Mouse (Mus musculus): ENCODE data around the gene Itgb7. TPM values are rescaled to one million over a fixed set of nuclear protein-coding genes. Genes with fewer than 3 reads are reported as not detected.

Itgb7 gene
- 1.1 and 2.0 TPM in 2 replicates for polyA plus RNA-seq (2015; fragmentation: Nextera tagmentation; extraction: Ambion mirVana)

- Histone ChIP-seq H3K4me3 (ENCODE audit: low read length) (no peak within 1 kb of the TSS), H3K27ac (ENCODE audit: low read depth, low read length) (no peak within 1 kb of the TSS), H3K27me3 (replicated peaks; ENCODE audit: control insufficient read depth, insufficient read depth, low read length) (no peaks in the 10 kb centered on the region), H3K4me2 (ENCODE audit: low read length) (no peak within 1 kb of the TSS), H3K36me3 (ENCODE audit: control insufficient read depth, insufficient read depth, low read length) (no peaks in the 10 kb centered on the region), H3K9ac (ENCODE audit: low read depth, low read length) (no peak within 1 kb of the TSS), H3K9me3 (ENCODE audit: control insufficient read depth, low read length) (no peaks in the 10 kb centered on the region), H3K4me1 (ENCODE audit: control insufficient read depth, insufficient read depth, low read depth, low read length) (no peaks in the 10 kb centered on the region)
- ATAC-seq = no peak
- WGBS = 59% methylated on average over 6 of the region's 6 CpGs
Observed at GRCm38 (mm10) chr15:102231748-102232147, at the start of gene Itgb7. Gene Itgb7 (minus strand): TSS chr15:102231944.

GRCm38 (mm10) chr15:102280623-102281022 is 48.9 kb upstream of the Itgb7 start:
- 94% methylated on average over 19 of the region's 19 CpGs for WGBS
- H3K4me1 ChIP-seq (ENCODE audit: control insufficient read depth, insufficient read depth, low read depth, low read length) = peaks cover 14% of the 10 kb centered on the region
- peak overlapping the region; percentile 96 for H3K4me3 ChIP-seq (ENCODE audit: low read length)
- H3K27me3 ChIP-seq (replicated peaks; ENCODE audit: control insufficient read depth, insufficient read depth, low read length) = no peaks in the 10 kb centered on the region
- peak overlapping the region; percentile 97 for H3K4me2 ChIP-seq (ENCODE audit: low read length)
- peaks cover 13% of the 10 kb centered on the region for H3K36me3 ChIP-seq (ENCODE audit: control insufficient read depth, insufficient read depth, low read length)
- no peak overlapping the region for H3K27ac ChIP-seq (ENCODE audit: low read depth, low read length)
- H3K9ac ChIP-seq (ENCODE audit: low read depth, low read length) = no peak overlapping the region; the same call in 1 of the 2 replicates
- no peak for ATAC-seq
- no peaks in the 10 kb centered on the region for H3K9me3 ChIP-seq (ENCODE audit: control insufficient read depth, low read length)

- Histone ChIP-seq H3K4me3 (ENCODE audit: low read length) (peak overlapping the region; percentile 96), H3K9me3 (ENCODE audit: control insufficient read depth, low read length) (no peaks in the 10 kb centered on the region), H3K36me3 (ENCODE audit: control insufficient read depth, insufficient read depth, low read length) (peaks cover 13% of the 10 kb centered on the region), H3K9ac (ENCODE audit: low read depth, low read length) (peak overlapping the region; percentile 85), H3K4me1 (ENCODE audit: control insufficient read depth, insufficient read depth, low read depth, low read length) (peaks cover 14% of the 10 kb centered on the region), H3K27ac (ENCODE audit: low read depth, low read length) (peak overlapping the region; percentile 92), H3K4me2 (ENCODE audit: low read length) (peak overlapping the region; percentile 97), H3K27me3 (replicated peaks; ENCODE audit: control insufficient read depth, insufficient read depth, low read length) (no peaks in the 10 kb centered on the region)
- WGBS = 31% methylated on average over 13 of the region's 13 CpGs
- peak; percentile 48 for ATAC-seq
Observed at GRCm38 (mm10) chr15:102279783-102280520, 48.2 kb upstream of the Itgb7 start.

DNA sequence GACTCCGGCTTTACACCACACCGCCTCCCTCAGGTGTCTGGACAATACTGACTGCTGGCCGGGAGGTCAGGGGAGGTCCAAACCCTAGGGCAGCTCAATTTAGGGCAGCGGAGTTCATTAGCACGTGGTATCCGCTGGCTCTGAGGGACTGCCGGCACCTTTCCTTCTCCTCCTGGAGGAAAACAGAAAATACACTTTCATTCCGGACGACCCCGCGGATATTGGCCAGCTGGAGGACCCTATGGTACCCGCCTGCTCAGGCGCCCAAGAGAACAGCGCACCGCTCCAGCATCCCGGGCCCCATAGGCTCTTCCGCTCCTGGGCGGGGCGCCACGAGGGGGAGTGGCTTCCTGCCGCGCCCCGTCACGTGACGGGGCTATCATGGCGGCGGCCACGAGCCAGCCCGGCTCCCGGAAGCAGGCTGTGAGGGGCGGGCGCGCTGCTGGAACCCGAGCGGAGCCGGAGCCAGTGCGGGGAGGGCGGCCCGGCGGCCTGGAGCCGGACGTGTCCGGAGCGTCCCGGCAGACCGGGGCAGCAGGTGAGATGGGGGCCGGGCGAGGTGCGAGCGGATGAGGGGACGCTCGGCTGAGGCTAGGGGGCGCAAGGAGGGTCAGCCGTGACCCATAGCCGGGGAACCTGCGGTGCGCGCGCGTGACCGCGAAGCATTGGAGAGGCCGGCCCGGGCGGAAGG is 47.5 kb upstream of the Itgb7 start, which contains the start of gene Mfsd5:
TSS of gene Mfsd5 (plus strand) at position 363 of the 691 bp plus-strand sequence.
- Histone ChIP-seq H3K9ac (ENCODE audit: low read depth, low read length) (peak within 1 kb of the TSS; percentile 85), H3K9me3 (ENCODE audit: control insufficient read depth, low read length) (no peaks in the 10 kb centered on the region), H3K27me3 (replicated peaks; ENCODE audit: control insufficient read depth, insufficient read depth, low read length) (no peaks in the 10 kb centered on the region), H3K36me3 (ENCODE audit: control insufficient read depth, insufficient read depth, low read length) (peaks cover 13% of the 10 kb centered on the region), H3K27ac (ENCODE audit: low read depth, low read length) (peak within 1 kb of the TSS; percentile 92), H3K4me1 (ENCODE audit: control insufficient read depth, insufficient read depth, low read depth, low read length) (peaks cover 14% of the 10 kb centered on the region), H3K4me2 (ENCODE audit: low read length) (peak within 1 kb of the TSS; percentile 97), H3K4me3 (ENCODE audit: low read length) (peak within 1 kb of the TSS; percentile 96)
- peak; percentile 94 for ATAC-seq
- under 1% methylated on average over 59 of the region's 65 CpGs for WGBS

- 34% methylated on average over 7 of the region's 7 CpGs for WGBS
- no peaks in the 10 kb centered on the region for H3K9me3 ChIP-seq (ENCODE audit: control insufficient read depth, low read length)
- peak overlapping the region; percentile 97 for H3K4me2 ChIP-seq (ENCODE audit: low read length)
- peak overlapping the region; percentile 85 for H3K9ac ChIP-seq (ENCODE audit: low read depth, low read length)
- H3K27ac ChIP-seq (ENCODE audit: low read depth, low read length) = peak overlapping the region; percentile 92
- H3K27me3 ChIP-seq (replicated peaks; ENCODE audit: control insufficient read depth, insufficient read depth, low read length) = no peaks in the 10 kb centered on the region
- peaks cover 14% of the 10 kb centered on the region for H3K4me1 ChIP-seq (ENCODE audit: control insufficient read depth, insufficient read depth, low read depth, low read length)
- H3K4me3 ChIP-seq (ENCODE audit: low read length) = peak overlapping the region; percentile 96
- peaks cover 13% of the 10 kb centered on the region for H3K36me3 ChIP-seq (ENCODE audit: control insufficient read depth, insufficient read depth, low read length)
- ATAC-seq = no peak
Observed at GRCm38 (mm10) chr15:102278726-102279091, 47.0 kb upstream of the Itgb7 start.

GRCm38 (mm10) chr15:102273982-102274716 is 42.4 kb upstream of the Itgb7 start:
- ATAC-seq = no peak
- no peak overlapping the region for H3K27ac ChIP-seq (ENCODE audit: low read depth, low read length)
- H3K4me2 ChIP-seq (ENCODE audit: low read length) = no peak overlapping the region
- peaks cover 4% of the 10 kb centered on the region; the same call in 1 of the 2 replicates for H3K4me1 ChIP-seq (ENCODE audit: control insufficient read depth, insufficient read depth, low read depth, low read length)
- WGBS = 70% methylated on average over 6 of the region's 6 CpGs
- peaks cover 12% of the 10 kb centered on the region for H3K27me3 ChIP-seq (replicated peaks; ENCODE audit: control insufficient read depth, insufficient read depth, low read length)
- no peaks in the 10 kb centered on the region for H3K9me3 ChIP-seq (ENCODE audit: control insufficient read depth, low read length)
- no peaks in the 10 kb centered on the region for H3K36me3 ChIP-seq (ENCODE audit: control insufficient read depth, insufficient read depth, low read length)
- H3K4me3 ChIP-seq (ENCODE audit: low read length) = no peak overlapping the region
- no peak overlapping the region for H3K9ac ChIP-seq (ENCODE audit: low read depth, low read length)

DNA sequence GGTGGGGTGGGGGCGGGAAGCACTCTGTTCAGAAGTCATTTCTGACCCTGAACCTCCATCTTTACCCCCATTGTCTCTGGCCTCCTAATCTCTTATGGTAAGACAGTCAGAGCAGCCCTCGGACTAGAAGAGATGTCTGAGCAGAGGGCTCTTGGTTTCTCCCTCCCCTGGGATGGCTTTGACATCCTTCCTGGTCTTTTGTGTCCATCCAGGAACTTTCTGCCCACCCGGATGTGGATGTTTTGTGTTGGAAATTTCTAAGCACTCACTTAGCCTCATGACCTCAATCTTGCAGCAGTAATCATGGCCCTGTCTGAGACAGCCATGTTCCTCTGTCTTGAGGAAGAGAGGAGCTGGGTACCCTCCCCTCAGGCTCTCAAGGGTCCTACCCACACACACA is 39.7 kb upstream of the Itgb7 start:
- Histone ChIP-seq H3K27me3 (replicated peaks; ENCODE audit: control insufficient read depth, insufficient read depth, low read length) (peaks cover 12% of the 10 kb centered on the region), H3K9ac (ENCODE audit: low read depth, low read length) (no peak overlapping the region), H3K36me3 (ENCODE audit: control insufficient read depth, insufficient read depth, low read length) (no peaks in the 10 kb centered on the region), H3K27ac (ENCODE audit: low read depth, low read length) (no peak overlapping the region), H3K4me2 (ENCODE audit: low read length) (no peak overlapping the region), H3K9me3 (ENCODE audit: control insufficient read depth, low read length) (no peaks in the 10 kb centered on the region), H3K4me3 (ENCODE audit: low read length) (no peak overlapping the region), H3K4me1 (ENCODE audit: control insufficient read depth, insufficient read depth, low read depth, low read length) (no peaks in the 10 kb centered on the region)
- no peak for ATAC-seq
- WGBS = 27% methylated on average over 3 of the region's 3 CpGs

DNA sequence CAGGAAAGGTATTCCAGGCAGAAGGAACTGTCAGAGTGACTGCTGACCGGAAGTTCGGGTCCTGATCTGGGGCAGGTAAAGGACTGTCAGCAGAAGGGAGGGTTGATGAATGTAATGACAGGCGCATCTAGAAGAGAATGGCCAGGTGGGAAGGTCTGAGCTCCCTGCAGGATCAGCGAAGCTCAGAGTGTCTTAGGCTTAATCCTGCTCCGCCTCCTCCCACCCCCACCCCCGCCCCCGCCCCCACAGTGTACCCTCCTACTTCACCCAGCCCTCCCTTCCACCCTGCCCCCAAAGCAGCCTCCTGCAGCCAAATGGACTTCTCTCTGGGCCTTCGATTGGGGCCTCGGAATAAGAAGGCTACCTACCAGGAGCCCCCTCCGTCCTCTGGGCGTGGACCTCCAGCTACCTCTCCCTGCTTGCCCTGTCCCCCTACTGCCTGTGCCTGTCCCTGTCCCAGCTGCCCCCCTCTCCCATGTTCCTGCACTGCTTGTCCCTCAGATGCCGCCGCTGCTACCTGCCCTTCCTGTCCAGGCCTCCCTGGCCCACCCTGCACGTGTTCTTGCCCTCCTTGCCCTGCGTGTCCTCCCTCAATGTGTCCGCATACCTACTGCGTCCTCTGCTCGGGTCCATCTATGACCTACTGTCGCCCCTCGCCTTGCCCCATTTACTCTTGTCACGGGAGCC is 38.7 kb upstream of the Itgb7 start, which contains the start of gene Gm9918:
TSS of gene Gm9918 (plus strand) at position 290 of the 687 bp plus-strand sequence.
- H3K9me3 ChIP-seq (ENCODE audit: control insufficient read depth, low read length) = no peaks in the 10 kb centered on the region
- no peak for ATAC-seq
- H3K4me3 ChIP-seq (ENCODE audit: low read length) = no peak within 1 kb of the TSS
- WGBS = 9% methylated on average over 20 of the region's 21 CpGs
- H3K4me1 ChIP-seq (ENCODE audit: control insufficient read depth, insufficient read depth, low read depth, low read length) = no peaks in the 10 kb centered on the region
- H3K9ac ChIP-seq (ENCODE audit: low read depth, low read length) = peak within 1 kb of the TSS; percentile 5; the same call in 1 of the 2 replicates
- no peak within 1 kb of the TSS for H3K27ac ChIP-seq (ENCODE audit: low read depth, low read length)
- no peaks in the 10 kb centered on the region for H3K36me3 ChIP-seq (ENCODE audit: control insufficient read depth, insufficient read depth, low read length)
- peaks cover 12% of the 10 kb centered on the region for H3K27me3 ChIP-seq (replicated peaks; ENCODE audit: control insufficient read depth, insufficient read depth, low read length)
- H3K4me2 ChIP-seq (ENCODE audit: low read length) = peak within 1 kb of the TSS; percentile 22

All from hindbrain, embryonic 16.5 days (tissue).